ENCODE assay signal across 12 mouse cellular contexts in genomic region chr6:145815200-145815599, GRCm38 (mm10). TPM values are rescaled to one million over a fixed set of nuclear protein-coding genes. Genes with fewer than 3 reads are reported as not detected.
A peak's percentile ranks its signal among the peaks of the same experiment; 100 is the strongest.
DNase-seq lines count a peak whose midpoint lies in the region; ATAC-seq and TF ChIP-seq lines count a peak whose summit lies in the region.
"Had no signal": no experiment of that assay in that cellular context is flagged by ENCODE, and none has a peak within 500 bp of the region (broad histone marks: within the 10 kb centered on the region; RNA-seq: fewer than 3 reads in every experiment).

No protein-coding gene starts in this region.

- 0 out of 2 replicates have a peak overlapping the region, but pooled peaks have one; percentile 2 for H3K27ac ChIP-seq in heart, embryonic 13.5 days (replicated peaks)
- no peak overlapping the region for H3K27ac ChIP-seq in lung, embryonic 14.5 days (ENCODE audit: low read depth)
- 0 out of 2 replicates have a peak overlapping the region, but pooled peaks have one; percentile 21 for H3K27ac ChIP-seq in limb, embryonic 11.5 days (replicated peaks; ENCODE audit: low read depth, low read length)
- H3K27ac ChIP-seq: hindbrain, embryonic 13.5 days had no signal

- H3K27me3 ChIP-seq in heart, embryonic 13.5 days (replicated peaks): no peaks in the 10 kb centered on the region
- no peaks in the 10 kb centered on the region for H3K27me3 ChIP-seq in lung, embryonic 14.5 days (ENCODE audit: insufficient read depth, low read length)
- H3K27me3 ChIP-seq in limb, embryonic 11.5 days (ENCODE audit: control insufficient read depth, insufficient read depth, low read length): no peaks in the 10 kb centered on the region
- H3K27me3 ChIP-seq: hindbrain, embryonic 13.5 days had no signal

- 28% methylated on average over 15 of the region's 15 CpGs for WGBS in heart, embryonic 13.5 days
- WGBS in lung, embryonic 14.5 days: 37% methylated on average over 15 of the region's 15 CpGs
- WGBS in limb, embryonic 11.5 days: 39% methylated on average over 15 of the region's 15 CpGs

- peak; percentile 52 for TF ChIP-seq CTCF in lung, embryonic 14.5 days (IDR thresholded peaks at IDR 0.05; ENCODE audit: low read depth)

- ATAC-seq in heart, embryonic 13.5 days (ENCODE audit: extremely low read depth, insufficient number of reproducible peaks, low FRiP score, low TSS enrichment): no peak
- ATAC-seq in lung, embryonic 14.5 days (ENCODE audit: insufficient read depth): no peak
- no peak for ATAC-seq in limb, embryonic 11.5 days (ENCODE audit: insufficient number of reproducible peaks, low FRiP score, low TSS enrichment, low read depth)
- ATAC-seq: forebrain, embryonic 14.5 days had no signal

- peaks cover 86% of the 10 kb centered on the region for H3K36me3 ChIP-seq in heart, embryonic 13.5 days
- peaks cover 63% of the 10 kb centered on the region for H3K36me3 ChIP-seq in lung, embryonic 14.5 days (ENCODE audit: insufficient read depth)
- no peaks in the 10 kb centered on the region; the same call in 1 of the 2 replicates for H3K36me3 ChIP-seq in limb, embryonic 11.5 days (ENCODE audit: control insufficient read depth, insufficient read depth, low read length)
- H3K36me3 ChIP-seq: hindbrain, embryonic 13.5 days had no signal

- H3K4me1 ChIP-seq in heart, embryonic 13.5 days: peaks cover 16% of the 10 kb centered on the region
- no peaks in the 10 kb centered on the region for H3K4me1 ChIP-seq in lung, embryonic 14.5 days (ENCODE audit: insufficient read depth)
- H3K4me1 ChIP-seq in limb, embryonic 11.5 days (ENCODE audit: control insufficient read depth, insufficient read depth, low read length): no peaks in the 10 kb centered on the region
- H3K4me1 ChIP-seq: hindbrain, embryonic 13.5 days had no signal

- H3K4me2 ChIP-seq in heart, embryonic 13.5 days: peak overlapping the region; percentile 11; the same call in 1 of the 2 replicates
- no peak overlapping the region for H3K4me2 ChIP-seq in lung, embryonic 14.5 days
- H3K4me2 ChIP-seq in limb, embryonic 11.5 days (ENCODE audit: low read depth, severe bottlenecking): no peak overlapping the region
- H3K4me2 ChIP-seq: hindbrain, embryonic 13.5 days had no signal

- H3K9ac ChIP-seq in heart, embryonic 13.5 days: peak overlapping the region; percentile 65
- no peak overlapping the region for H3K9ac ChIP-seq in lung, embryonic 14.5 days
- H3K9ac ChIP-seq in limb, embryonic 11.5 days (ENCODE audit: low read length): no peak overlapping the region
- H3K9ac ChIP-seq: hindbrain, embryonic 13.5 days had no signal

- no peak overlapping the region for H3K4me3 ChIP-seq in heart, embryonic 13.5 days
- no peak overlapping the region for H3K4me3 ChIP-seq in lung, embryonic 14.5 days (ENCODE audit: low read depth, low read length)
- no peak overlapping the region for H3K4me3 ChIP-seq in limb, embryonic 11.5 days (ENCODE audit: low read depth, low read length)
- H3K4me3 ChIP-seq: hindbrain, embryonic 13.5 days had no signal

- no peaks in the 10 kb centered on the region for H3K9me3 ChIP-seq in heart, embryonic 13.5 days
- H3K9me3 ChIP-seq in lung, embryonic 14.5 days (ENCODE audit: low read depth, low read length): no peaks in the 10 kb centered on the region
- H3K9me3 ChIP-seq in limb, embryonic 11.5 days (ENCODE audit: control insufficient read depth, low read length): no peaks in the 10 kb centered on the region
- H3K9me3 ChIP-seq: hindbrain, embryonic 13.5 days had no signal

- DNase-seq in heart, adult 11 months: no peak
- peak; percentile 43 for DNase-seq in lung, embryonic 14.5 days
- DNase-seq in lung, postnatal 25 days (ENCODE audit: low spot score): no peak
- DNase-seq in R1 (ENCODE audit: low read depth, low spot score): peak; percentile 68
- DNase-seq in limb, embryonic 11.5 days (ENCODE audit: low spot score): peak; percentile 52
- no peak for DNase-seq in layer of hippocampus, adult 9-10 months (ENCODE audit: low spot score)
- DNase-seq in left cerebral cortex, postnatal 14 days (ENCODE audit: low spot score in 2 of 2): no peak
- DNase-seq: right cerebral cortex, adult 18-20 months had no signal

- intact Hi-C loops in left cerebral cortex, postnatal 14 days (cut with DNase I): no loop called here

RNA-seq across cellular contexts. Expression of gene Bhlhe41, which starts 50.2 kb away (rescaled TPM):
- 4.9 and 6.6 TPM in 2 replicates for polyA plus RNA-seq in heart, embryonic 13.5 days (2015; fragmentation: Nextera tagmentation; extraction: Ambion mirVana)
- 0.53 and 1.1 TPM in 2 replicates for polyA plus RNA-seq in lung, embryonic 14.5 days (2014; fragmentation: Nextera tagmentation; extraction: Ambion mirVana)
- polyA plus RNA-seq in limb, embryonic 11.5 days (2014; fragmentation: Nextera tagmentation; extraction: Ambion mirVana): 0.49 and 0.70 TPM in 2 replicates
- 10 to 100 TPM; 12.4 to 15.2 TPM for total RNA-seq in left cerebral cortex, postnatal 14 days (2021)
- total RNA-seq: MEL had no signal

Comparison
In these comparisons a context has a peak if more than half of its experiments do, and no peak if none do; other contexts are left out.
1. DNase-seq: peak in lung, embryonic 14.5 days (single experiment), R1 (single experiment) and limb, embryonic 11.5 days (single experiment); none in heart, adult 11 months (single experiment), lung, postnatal 25 days (single experiment), layer of hippocampus, adult 9-10 months (single experiment) and left cerebral cortex, postnatal 14 days (0 of 2).